Mouse (Mus musculus): Measurements from ENCODE around the gene Il17f.
"Not testable (repeated sequence)": the region's sequence is repeated elsewhere in the genome, so short reads cannot be mapped to it uniquely, and the experiment has no call there.

Gene Il17f

DNA sequence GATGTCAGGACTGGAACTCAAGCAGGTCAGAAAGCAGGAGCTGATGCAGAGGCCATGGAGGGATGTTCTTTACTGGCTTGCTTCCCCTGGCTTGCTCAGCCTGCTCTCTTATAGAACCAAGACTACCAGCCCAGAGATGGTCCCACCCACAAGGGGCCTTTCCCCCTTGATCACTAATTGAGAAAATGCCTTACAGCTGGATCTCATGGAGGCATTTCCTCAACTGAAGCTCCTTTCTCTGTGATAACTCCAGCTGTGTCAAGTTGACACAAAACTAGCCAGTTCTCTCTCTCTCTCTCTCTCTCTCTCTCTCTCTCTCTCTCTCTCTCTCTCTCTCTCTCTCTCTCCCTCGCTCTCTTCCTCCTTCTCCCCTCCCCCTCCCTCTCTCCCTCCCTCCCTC, at the start of gene Il17f:
Il17f (minus strand) TSS at position 101 of the 400 bp plus-strand sequence.
- not testable (repeated sequence) for DNase-seq

DNA sequence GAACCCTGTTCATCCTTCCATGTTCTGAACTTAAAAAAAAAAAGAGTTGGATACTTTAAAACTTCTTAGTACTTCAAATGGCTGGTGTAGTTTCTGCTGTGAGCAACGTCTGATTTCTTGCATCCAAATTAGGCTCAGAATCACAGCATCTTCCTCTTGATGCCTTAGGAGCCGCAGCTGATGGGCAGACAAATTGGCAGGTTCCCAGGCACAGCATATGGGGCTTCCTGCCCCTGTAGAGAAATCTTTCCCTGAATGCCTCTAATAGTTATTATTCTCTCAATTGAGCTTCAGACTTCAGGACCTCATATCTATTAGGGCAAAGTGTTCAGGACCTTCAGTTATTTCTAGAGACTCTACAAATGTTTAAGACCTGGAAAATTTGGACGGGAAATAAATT, 49.5 kb upstream of the Il17f start:
- no peak for DNase-seq

- DNase-seq = no peak
Measured at GRCm38 (mm10) chr1:20836551-20837125, 46.2 kb upstream of the Il17f start.

- no peak for DNase-seq
Measured at GRCm38 (mm10) chr1:20833141-20833511, 42.7 kb upstream of the Il17f start.

DNA sequence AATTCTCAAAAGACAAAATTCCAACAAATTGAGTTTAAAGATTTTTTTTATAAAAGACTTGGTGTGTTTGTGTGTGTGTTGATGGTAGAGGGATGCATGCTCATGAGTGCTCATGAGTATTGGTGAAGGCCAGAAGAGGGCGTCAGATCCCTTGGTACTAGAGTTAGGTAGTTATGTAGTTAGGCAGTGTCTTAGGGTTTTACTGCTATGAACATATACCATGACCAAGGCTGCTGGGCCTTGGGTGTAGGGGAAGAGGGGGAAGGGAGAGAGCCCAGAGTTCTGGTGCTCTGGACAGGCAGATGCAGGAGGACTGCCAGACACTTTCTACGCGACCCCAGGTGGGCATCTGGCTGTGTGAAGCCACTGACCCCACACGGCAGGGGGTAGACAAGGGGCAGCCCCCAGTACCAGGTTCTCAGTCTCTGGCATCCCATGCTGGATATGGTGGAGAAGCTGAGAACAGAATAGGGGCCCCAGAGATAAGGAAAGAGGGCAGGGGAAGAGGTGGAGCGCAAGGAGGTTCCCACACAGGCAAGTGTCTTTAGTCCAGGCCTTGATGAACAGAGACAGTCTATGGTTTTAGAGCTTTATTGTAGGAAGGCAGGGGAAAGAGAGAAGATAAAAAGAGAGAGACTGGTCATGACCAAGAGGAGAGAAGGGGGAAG, 42.2 kb upstream of the Il17f start:
- no peak for DNase-seq

DNA sequence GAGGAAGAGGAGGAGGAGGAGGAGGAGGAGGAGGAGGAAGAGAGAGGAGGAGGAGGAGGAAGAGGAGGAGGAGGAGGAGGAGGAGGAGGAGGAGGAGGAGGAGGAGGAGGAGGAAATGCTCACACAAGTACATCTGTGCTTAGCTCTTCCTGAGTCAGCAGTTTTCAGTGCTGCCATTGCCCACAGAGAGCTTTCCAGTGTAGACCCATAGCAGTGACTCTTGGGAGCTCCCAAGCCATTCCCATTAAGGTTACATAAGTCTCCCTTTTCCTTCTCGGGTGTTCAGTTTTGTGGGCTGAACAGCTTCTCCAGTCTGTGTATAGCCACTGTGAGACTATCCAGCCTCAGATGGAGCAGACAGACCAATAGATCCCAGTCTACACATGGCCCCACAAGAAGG, 40.1 kb upstream of the Il17f start:
- DNase-seq = no peak

DNA sequence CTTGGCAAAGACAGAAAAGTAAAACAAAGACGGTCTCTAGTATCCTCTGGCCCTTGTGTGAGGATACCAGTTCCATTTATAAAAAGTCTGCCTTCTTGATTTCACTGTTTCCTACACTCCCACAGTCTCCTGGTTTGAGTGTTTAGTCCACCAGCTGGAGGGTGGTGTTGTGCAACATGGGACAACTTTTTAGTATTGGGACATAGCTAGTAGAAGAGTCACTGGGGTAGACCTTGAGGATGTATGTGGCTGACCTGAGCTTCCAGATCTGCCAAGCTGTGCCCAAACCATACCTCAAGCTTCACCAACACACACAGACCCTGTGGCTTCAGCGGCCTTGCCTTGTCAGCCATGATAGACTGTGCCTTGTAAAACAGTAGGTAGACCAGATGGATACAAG, 37.6 kb upstream of the Il17f start:
- no peak for DNase-seq

DNA sequence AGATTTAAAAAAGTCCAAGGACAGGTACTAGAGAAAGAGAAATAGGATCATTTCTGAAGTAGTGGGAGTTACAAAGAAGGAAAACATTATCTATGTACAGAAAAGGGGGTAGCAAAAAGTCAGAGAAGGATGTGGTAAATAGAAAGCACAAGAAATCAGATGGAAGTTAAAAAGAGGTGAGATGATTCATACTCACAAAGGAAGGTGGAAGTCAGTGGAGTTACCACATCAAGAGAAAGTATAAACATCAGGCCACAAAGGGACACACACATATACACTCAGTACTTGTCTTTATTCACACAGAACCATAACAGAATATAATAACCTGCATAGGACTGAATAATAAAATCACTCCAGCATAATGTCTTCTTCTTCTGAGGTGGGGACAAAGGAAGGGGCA, 34.6 kb upstream of the Il17f start:
- no peak for DNase-seq

DNA sequence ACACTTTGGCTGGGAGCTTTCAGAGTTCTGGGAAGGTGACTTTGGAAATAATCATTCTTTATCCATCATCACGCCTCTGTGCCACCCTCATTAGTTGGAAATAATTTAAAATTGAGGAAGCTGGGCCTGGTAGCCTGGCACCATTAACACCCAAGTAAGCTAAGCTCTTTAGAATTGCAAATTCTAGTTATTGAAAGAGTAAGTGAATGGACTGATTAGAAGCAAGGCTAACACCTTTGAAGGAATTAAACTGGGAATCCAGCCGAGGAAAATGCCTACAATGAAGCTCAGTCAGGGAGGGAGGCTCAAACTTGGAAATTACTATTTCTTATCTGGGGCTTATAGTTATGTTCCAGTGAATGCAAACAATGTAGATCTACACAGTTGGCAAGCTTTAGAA, 33.5 kb upstream of the Il17f start:
- no peak for DNase-seq

DNA sequence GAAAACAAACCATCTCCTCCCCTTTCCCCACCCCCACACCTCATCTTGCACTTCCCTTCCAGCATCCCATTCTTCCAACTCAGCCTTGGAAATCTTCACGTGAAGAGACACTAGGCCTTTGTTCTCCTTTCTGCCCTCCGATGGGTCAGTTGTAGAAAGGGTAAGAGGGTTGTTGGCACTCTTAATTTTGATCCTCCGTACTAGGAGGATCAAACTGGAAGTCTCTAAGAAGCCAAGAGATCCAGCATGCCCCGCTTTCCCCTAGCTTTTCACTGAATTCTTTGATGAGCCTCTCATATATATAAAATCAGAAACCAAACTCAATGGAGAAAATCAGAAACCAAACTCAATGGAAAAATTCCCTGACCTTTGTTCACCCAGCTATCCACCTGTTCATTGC, 33.1 kb upstream of the Il17f start:
- DNase-seq = no peak

- DNase-seq = no peak
Measured at GRCm38 (mm10) chr1:20820959-20821358, 30.5 kb upstream of the Il17f start.

DNA sequence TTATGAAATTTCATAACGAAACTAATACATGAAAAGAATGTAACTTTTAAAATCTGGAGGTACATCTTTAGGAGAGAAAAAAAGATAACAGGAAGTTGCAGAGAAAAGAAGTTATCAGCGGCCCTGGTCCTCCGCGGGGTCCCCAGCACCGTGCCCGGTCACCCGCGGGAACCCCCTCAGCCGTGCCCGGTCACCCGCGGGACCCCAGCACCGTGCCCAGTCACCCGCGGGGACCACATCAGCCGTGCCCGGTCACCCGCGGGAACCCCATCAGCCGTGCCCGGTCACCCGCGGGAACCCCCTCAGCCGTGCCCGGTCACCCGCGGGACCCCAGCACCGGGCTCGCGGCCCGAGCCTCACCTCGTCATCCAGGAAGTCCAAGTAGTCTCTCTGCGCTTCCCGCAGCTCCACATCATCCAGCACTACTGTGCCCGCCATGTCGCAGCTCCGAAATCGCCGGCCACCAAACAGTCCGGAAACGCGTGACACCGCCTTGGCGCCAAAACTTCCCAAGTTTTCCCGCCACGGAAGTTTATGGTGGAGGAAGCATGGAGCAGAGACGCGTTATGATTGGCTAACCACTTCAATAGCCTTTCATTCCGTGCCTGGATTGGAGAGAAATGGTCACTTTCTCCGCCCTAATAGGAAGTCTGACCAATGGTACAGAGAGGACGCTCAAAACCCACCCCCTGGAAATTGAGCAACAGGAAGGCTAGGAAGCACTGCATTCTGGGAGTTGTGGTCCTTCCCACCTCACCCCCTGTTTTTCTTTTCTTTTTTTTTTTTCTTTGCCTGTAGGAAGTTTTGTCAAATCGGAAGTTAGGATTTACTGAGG, 29.6 kb upstream of the Il17f start, which contains the start of gene Mcm3:
Mcm3 (minus strand) TSS at position 542 of the 835 bp plus-strand sequence.
- DNase-seq = peak; percentile 92 to 94

GRCm38 (mm10) chr1:20817596-20817995, 27.2 kb upstream of the Il17f start:
- DNase-seq = no peak

DNA sequence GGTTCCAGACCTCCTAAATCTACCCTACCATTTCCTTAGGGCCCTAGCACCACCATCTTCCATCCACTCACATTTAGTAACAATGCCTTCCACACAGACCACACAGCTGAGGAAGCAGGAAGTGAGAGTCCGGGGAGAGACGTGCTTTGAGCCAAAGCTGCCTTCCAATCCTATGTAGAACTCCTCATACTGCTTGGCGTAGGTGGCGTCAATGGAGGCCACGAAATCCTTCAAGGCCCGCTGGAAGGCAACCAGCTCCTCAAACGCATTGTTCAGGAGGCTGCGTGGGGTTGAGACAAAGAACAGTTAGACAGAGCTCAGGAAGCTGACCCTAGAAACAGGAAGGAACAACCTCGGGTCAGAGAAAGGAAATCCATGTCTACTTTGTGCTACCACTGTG, 26.8 kb upstream of the Il17f start:
- DNase-seq = peak in 1 of 2 experiments; percentile 10

DNA sequence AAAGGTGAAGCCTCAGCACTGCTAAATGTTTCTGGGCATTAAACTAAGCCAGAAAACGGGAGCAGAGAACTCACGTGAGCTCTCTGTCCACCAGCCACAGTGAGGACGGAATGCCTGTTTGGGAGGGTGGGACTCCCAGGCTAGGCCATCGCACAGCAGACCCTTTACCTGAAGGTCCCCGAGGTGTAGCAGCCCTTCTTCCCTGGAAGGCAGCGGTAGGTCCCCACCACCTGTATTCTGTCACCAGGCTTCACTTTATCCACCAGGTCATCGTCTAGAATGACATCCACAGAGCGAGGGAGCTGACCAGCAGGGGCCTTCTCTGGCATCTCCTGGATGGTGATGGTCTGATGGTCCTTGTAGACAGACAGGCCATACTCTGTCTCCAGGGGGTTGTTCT, 24.1 kb upstream of the Il17f start:
- no peak for DNase-seq

DNA sequence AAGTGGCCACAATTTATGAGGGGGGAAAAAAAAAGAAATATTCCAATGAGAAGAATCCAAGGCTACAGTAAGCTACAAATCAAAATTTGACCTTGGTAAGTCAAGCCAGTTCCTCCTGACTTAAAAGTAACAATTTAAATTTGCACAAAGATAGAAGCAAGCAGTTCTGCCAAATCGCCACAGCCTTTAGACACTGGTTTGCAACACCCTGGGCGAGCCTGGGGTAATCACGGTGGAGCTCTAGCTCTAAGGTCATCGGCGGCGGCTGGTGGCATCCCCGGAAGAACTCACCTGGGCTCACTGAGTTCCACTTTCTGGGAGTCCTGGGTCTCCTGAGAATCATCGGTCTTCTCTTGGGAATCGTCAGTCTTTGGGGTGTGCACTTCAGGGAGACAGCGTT, 14.1 kb upstream of the Il17f start:
- no peak for DNase-seq

DNA sequence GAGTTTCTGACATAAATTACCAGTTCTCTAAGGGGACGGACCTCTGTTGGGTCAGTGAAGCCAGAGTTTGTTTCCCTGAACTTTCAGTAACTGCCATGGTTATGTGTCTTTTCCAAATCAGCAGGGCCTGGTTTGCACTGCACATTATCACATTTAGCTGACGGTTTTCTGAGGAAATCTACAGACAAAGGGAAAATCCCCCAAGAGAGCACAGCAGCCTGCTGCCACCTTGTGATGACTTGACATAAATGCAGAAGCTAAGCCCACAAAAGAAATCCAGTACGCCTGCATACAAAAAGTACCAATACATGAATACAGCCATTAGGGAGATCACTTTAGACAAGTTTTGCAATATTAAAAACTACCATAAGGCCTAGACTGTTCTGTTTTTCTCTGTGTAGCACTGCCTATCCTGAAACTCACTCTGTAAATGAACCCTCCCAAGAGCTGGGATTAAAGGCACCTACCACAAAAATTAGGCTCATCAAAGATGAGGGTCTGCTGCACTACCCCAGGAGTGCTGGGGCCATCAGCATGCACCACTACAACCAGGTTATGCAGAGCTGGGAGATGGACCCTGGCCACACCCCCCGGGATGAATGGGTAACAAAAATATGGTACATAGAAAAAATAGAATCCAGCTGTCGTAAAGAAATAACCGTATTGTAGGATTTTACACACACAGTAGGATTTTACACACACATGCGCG, 11.4 kb upstream of the Il17f start:
- DNase-seq = peak in 1 of 2 experiments; percentile 7

- no peak for DNase-seq
Measured at GRCm38 (mm10) chr1:20801275-20801674, 10.9 kb upstream of the Il17f start.

- DNase-seq = no peak
Measured at GRCm38 (mm10) chr1:20795178-20795577, 4.8 kb upstream of the Il17f start.

DNA sequence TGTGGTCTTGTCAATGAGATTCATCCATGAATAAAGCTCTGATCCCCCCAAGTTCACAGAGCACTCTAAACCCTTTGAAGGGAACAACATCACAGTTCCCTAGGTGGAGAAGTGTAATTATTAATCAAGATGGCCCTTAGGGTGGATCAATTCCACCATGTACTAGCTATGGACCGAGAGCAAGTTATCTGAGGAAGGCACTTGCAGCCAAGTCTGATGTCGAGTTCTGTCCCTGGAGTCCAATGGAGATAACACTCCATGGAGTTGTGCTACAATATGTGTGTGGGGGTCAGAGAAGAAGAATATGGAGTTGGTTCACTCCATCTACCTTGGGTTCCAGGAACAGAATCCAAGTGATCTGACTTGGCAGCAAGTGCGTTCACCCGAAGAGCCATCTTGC, 4.3 kb upstream of the Il17f start:
- no peak for DNase-seq

GRCm38 (mm10) chr1:20791414-20791813, 997 bp upstream of the Il17f start:
- no peak for DNase-seq

DNA sequence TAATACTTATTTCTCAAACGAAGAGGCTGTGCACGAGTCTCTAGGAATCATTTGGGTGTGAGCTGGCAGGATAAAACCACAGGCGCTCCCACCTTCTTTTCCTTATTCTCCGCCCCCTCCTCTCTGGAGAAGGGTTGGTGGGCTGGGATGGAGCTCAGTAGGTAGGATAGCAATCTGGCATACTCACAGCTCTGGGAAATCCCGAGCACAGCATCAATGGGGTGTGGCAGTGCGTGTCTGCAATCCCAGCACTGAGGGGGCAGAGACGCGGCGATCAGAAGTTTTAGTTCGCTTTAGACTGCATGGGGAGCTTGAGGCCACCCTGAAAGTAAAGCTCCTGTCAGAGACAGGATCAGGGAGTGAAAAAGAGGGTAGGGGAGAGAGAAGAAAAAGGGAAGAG, 2.0 kb downstream of the Il17f start:
- DNase-seq = no peak

GRCm38 (mm10) chr1:20787046-20787445, 3.4 kb downstream of the Il17f start:
- no peak for DNase-seq

Measured in kidney, postnatal 25 days (tissue).